12 mouse cellular contexts compared by ENCODE assay signal in genomic region chr4:47161103-47161755, GRCm38 (mm10). TPM values are rescaled to one million over a fixed set of nuclear protein-coding genes. Genes with fewer than 3 reads are reported as not detected.
A peak's percentile ranks its signal among the peaks of the same experiment; 100 is the strongest.
DNase-seq lines count a peak whose midpoint lies in the region; ATAC-seq and TF ChIP-seq lines count a peak whose summit lies in the region.
"Had no signal": no experiment of that assay in that cellular context is flagged by ENCODE, and none has a peak within 500 bp of the region (broad histone marks: within the 10 kb centered on the region; RNA-seq: fewer than 3 reads in every experiment).

No protein-coding gene starts in this region.

- no peak overlapping the region for H3K4me2 ChIP-seq in intestine, embryonic 14.5 days (ENCODE audit: low read length)
- no peak overlapping the region for H3K4me2 ChIP-seq in intestine, postnatal 0 days (replicated peaks; ENCODE audit: low read depth)
- H3K4me2 ChIP-seq in hindbrain, embryonic 12.5 days (replicated peaks): no peak overlapping the region
- no peak overlapping the region for H3K4me2 ChIP-seq in neural tube, embryonic 12.5 days (replicated peaks)

- H3K4me1 ChIP-seq in intestine, embryonic 14.5 days (replicated peaks; ENCODE audit: control insufficient read depth, insufficient read depth, low read length): no peaks in the 10 kb centered on the region
- H3K4me1 ChIP-seq in intestine, postnatal 0 days (replicated peaks; ENCODE audit: control insufficient read depth, insufficient read depth, low read length): no peaks in the 10 kb centered on the region
- peaks cover 11% of the 10 kb centered on the region for H3K4me1 ChIP-seq in hindbrain, embryonic 12.5 days
- H3K4me1 ChIP-seq in neural tube, embryonic 12.5 days: peaks cover 18% of the 10 kb centered on the region

- TF ChIP-seq CTCF in intestine, postnatal 0 days (IDR thresholded peaks at IDR 0.05; ENCODE audit: low read depth): no peak

- WGBS in intestine, embryonic 14.5 days: 14% methylated on average over 3 of the region's 4 CpGs
- 15% methylated on average over 4 of the region's 4 CpGs for WGBS in intestine, postnatal 0 days
- 14% methylated on average over 3 of the region's 4 CpGs for WGBS in hindbrain, embryonic 12.5 days
- 5% methylated on average over 4 of the region's 4 CpGs for WGBS in neural tube, embryonic 12.5 days

- ATAC-seq in intestine, embryonic 14.5 days (replicated peaks; ENCODE audit: low FRiP score, low TSS enrichment, low read depth): peak; percentile 36; the same call in 1 of the 2 replicates
- no peak for ATAC-seq in intestine, postnatal 0 days
- ATAC-seq in hindbrain, embryonic 12.5 days (ENCODE audit: low FRiP score): peak; percentile 61; the same call in 1 of the 2 replicates
- ATAC-seq in neural tube, embryonic 12.5 days (ENCODE audit: low FRiP score, low read depth): peak; percentile 82
- ATAC-seq: CD4-positive, CD25-positive, alpha-beta regulatory T cell, adult 4 months had no signal

- no peaks in the 10 kb centered on the region for H3K9me3 ChIP-seq in intestine, embryonic 14.5 days (ENCODE audit: control insufficient read depth, low read length)
- H3K9me3 ChIP-seq in intestine, postnatal 0 days (ENCODE audit: control insufficient read depth): no peaks in the 10 kb centered on the region
- H3K9me3 ChIP-seq in hindbrain, embryonic 12.5 days (replicated peaks): 0 out of 2 replicates have a peak, but pooled peaks cover 5% of the 10 kb centered on the region
- H3K9me3 ChIP-seq in neural tube, embryonic 12.5 days: no peaks in the 10 kb centered on the region

- no peak overlapping the region for H3K27ac ChIP-seq in intestine, embryonic 14.5 days (ENCODE audit: low read depth)
- no peak overlapping the region for H3K27ac ChIP-seq in intestine, postnatal 0 days (ENCODE audit: low read depth, low read length)
- no peak overlapping the region for H3K27ac ChIP-seq in hindbrain, embryonic 12.5 days
- no peak overlapping the region for H3K27ac ChIP-seq in neural tube, embryonic 12.5 days
- H3K27ac ChIP-seq: liver, embryonic 14.5 days had no signal

- H3K4me3 ChIP-seq in intestine, embryonic 14.5 days (ENCODE audit: low read depth, low read length): no peak overlapping the region
- H3K4me3 ChIP-seq in intestine, postnatal 0 days (ENCODE audit: low read depth, low read length): no peak overlapping the region
- no peak overlapping the region for H3K4me3 ChIP-seq in hindbrain, embryonic 12.5 days
- no peak overlapping the region for H3K4me3 ChIP-seq in neural tube, embryonic 12.5 days

- H3K36me3 ChIP-seq in intestine, embryonic 14.5 days (ENCODE audit: control insufficient read depth, insufficient read depth, low read length): no peaks in the 10 kb centered on the region
- H3K36me3 ChIP-seq in intestine, postnatal 0 days (ENCODE audit: control insufficient read depth, insufficient read depth): no peaks in the 10 kb centered on the region
- no peaks in the 10 kb centered on the region for H3K36me3 ChIP-seq in hindbrain, embryonic 12.5 days
- no peaks in the 10 kb centered on the region for H3K36me3 ChIP-seq in neural tube, embryonic 12.5 days

- no peak overlapping the region for H3K9ac ChIP-seq in intestine, embryonic 14.5 days (ENCODE audit: low read length)
- no peak overlapping the region for H3K9ac ChIP-seq in intestine, postnatal 0 days (ENCODE audit: low read depth, low read length)
- H3K9ac ChIP-seq in hindbrain, embryonic 12.5 days: no peak overlapping the region
- H3K9ac ChIP-seq in neural tube, embryonic 12.5 days: no peak overlapping the region
- H3K9ac ChIP-seq: liver, embryonic 14.5 days had no signal

- DNase-seq in intestine, embryonic 14.5 days (ENCODE audit: low spot score): no peak
- DNase-seq in ZHBTc4 (ENCODE audit: low read depth, low spot score): peak; percentile 82
- DNase-seq in lung, adult 18-20 months: no peak
- DNase-seq in layer of hippocampus, postnatal 10 days (ENCODE audit: low spot score in 2 of 2): no peak
- DNase-seq: cerebellum, adult 2 months; gastrocnemius, postnatal 14 days; kidney, postnatal 25 days had no signal

- no peaks in the 10 kb centered on the region for H3K27me3 ChIP-seq in intestine, embryonic 14.5 days (replicated peaks; ENCODE audit: control insufficient read depth, insufficient read depth, low read length)
- H3K27me3 ChIP-seq in intestine, postnatal 0 days (replicated peaks; ENCODE audit: control insufficient read depth, insufficient read depth, low read length): no peaks in the 10 kb centered on the region
- no peaks in the 10 kb centered on the region for H3K27me3 ChIP-seq in hindbrain, embryonic 12.5 days
- H3K27me3 ChIP-seq in neural tube, embryonic 12.5 days (replicated peaks): no peaks in the 10 kb centered on the region

RNA-seq across cellular contexts. Expression of gene Col15a1, which starts 46.7 kb away (rescaled TPM):
- polyA plus RNA-seq in intestine, embryonic 14.5 days (2014; fragmentation: Nextera tagmentation; extraction: Ambion mirVana): 15.4 and 15.5 TPM in 2 replicates
- polyA plus RNA-seq in intestine, postnatal 0 days (2015; fragmentation: Nextera tagmentation; extraction: Ambion mirVana): 13.0 and 13.1 TPM in 2 replicates
- polyA plus RNA-seq in hindbrain, embryonic 12.5 days (2016; fragmentation: Nextera tagmentation; extraction: Ambion mirVana): 7.3 and 9.2 TPM in 2 replicates
- 4.9 and 5.6 TPM in 2 replicates for polyA plus RNA-seq in neural tube, embryonic 12.5 days (2016; fragmentation: Nextera tagmentation; extraction: Ambion mirVana)
- 10 to 100 TPM; 16.0 TPM for total RNA-seq in layer of hippocampus, postnatal 10 days (2021)
